20 mouse cellular contexts compared by ENCODE assay signal in the genomic region with DNA sequence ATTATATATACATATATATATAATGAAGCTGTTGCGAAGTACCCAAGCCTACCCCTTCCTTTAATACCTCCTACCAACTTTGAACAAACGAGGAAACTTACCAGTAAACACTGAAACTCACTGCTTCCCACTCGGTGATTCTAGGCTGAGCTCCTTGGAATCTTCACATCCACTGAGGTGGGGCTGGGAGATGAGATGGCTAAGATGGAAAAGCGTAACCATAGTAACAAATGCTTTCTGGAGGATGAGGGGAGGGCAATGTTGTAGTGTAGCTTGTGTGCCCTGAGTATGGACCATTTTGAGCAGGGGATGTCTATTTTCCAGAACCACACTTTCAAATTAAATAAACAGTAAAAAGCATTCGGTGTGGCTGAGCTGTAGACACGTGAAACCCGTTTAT.
DNase-seq lines count a peak whose midpoint lies in the region; ATAC-seq lines count a peak whose summit lies in the region.
"Had no signal": no experiment of that assay in that cellular context is flagged by ENCODE, and none has a peak within 500 bp of the region (broad histone marks: within the 10 kb centered on the region; RNA-seq: fewer than 3 reads in every experiment).

No protein-coding gene starts in this region.

- DNase-seq in midbrain, embryonic 10.5 days (ENCODE audit: low spot score), result no peak
- no peak for DNase-seq in thymus, postnatal 0 days (ENCODE audit: low spot score)
- DNase-seq in urinary bladder, postnatal 14 days (ENCODE audit: low spot score), result no peak
- DNase-seq: adrenal gland, postnatal 14 days; cerebellum, adult 9-10 months; gastrocnemius, postnatal 25 days; heart, adult 2 months; kidney, adult 18-20 months; left cerebral cortex, postnatal 4 days; lung, embryonic 14.5 days; thymus, postnatal 14 days had no signal

- no peak for ATAC-seq in hindbrain, embryonic 13.5 days (ENCODE audit: low FRiP score)
- ATAC-seq in hindbrain, embryonic 12.5 days (ENCODE audit: low FRiP score), result no peak
- peak; percentile 24 for ATAC-seq in midbrain, embryonic 15.5 days (replicated peaks)
- peak; percentile 53 for ATAC-seq in hindbrain, embryonic 16.5 days
- ATAC-seq: activated CD4-positive, CD25-positive, alpha-beta regulatory T cell, adult 4 months; inflammation-experienced regulatory T-cells, adult 6 months had no signal

- peak overlapping the region; percentile 84 for H3K27ac ChIP-seq in hindbrain, embryonic 13.5 days
- no peak overlapping the region for H3K27ac ChIP-seq in hindbrain, embryonic 12.5 days
- H3K27ac ChIP-seq in midbrain, embryonic 15.5 days, result no peak overlapping the region
- H3K27ac ChIP-seq in midbrain, embryonic 10.5 days (replicated peaks), result no peak overlapping the region
- H3K27ac ChIP-seq in hindbrain, embryonic 16.5 days (ENCODE audit: low read depth, low read length), result peak overlapping the region; percentile 48
- H3K27ac ChIP-seq: heart, adult 2 months; heart, embryonic 13.5 days; limb, embryonic 15.5 days; liver, embryonic 14.5 days had no signal

- H3K27me3 ChIP-seq in hindbrain, embryonic 13.5 days, result no peaks in the 10 kb centered on the region
- no peaks in the 10 kb centered on the region for H3K27me3 ChIP-seq in hindbrain, embryonic 12.5 days
- no peaks in the 10 kb centered on the region for H3K27me3 ChIP-seq in midbrain, embryonic 15.5 days (replicated peaks)
- H3K27me3 ChIP-seq in midbrain, embryonic 10.5 days (ENCODE audit: low read depth, poor library complexity, severe bottlenecking), result no peaks in the 10 kb centered on the region
- H3K27me3 ChIP-seq in hindbrain, embryonic 16.5 days (replicated peaks; ENCODE audit: control insufficient read depth, insufficient read depth, low read length), result no peaks in the 10 kb centered on the region
- H3K27me3 ChIP-seq: heart, embryonic 13.5 days; limb, embryonic 15.5 days had no signal

- peaks cover 38% of the 10 kb centered on the region for H3K4me1 ChIP-seq in hindbrain, embryonic 13.5 days (replicated peaks)
- H3K4me1 ChIP-seq in hindbrain, embryonic 12.5 days, result peaks cover 28% of the 10 kb centered on the region
- H3K4me1 ChIP-seq in midbrain, embryonic 15.5 days, result peaks cover 24% of the 10 kb centered on the region
- H3K4me1 ChIP-seq in midbrain, embryonic 10.5 days, result peaks cover 9% of the 10 kb centered on the region
- peaks cover 11% of the 10 kb centered on the region for H3K4me1 ChIP-seq in hindbrain, embryonic 16.5 days (ENCODE audit: control insufficient read depth, insufficient read depth, low read depth, low read length)
- H3K4me1 ChIP-seq: limb, embryonic 15.5 days had no signal

- H3K4me3 ChIP-seq in hindbrain, embryonic 13.5 days, result no peak overlapping the region
- no peak overlapping the region for H3K4me3 ChIP-seq in hindbrain, embryonic 12.5 days
- H3K4me3 ChIP-seq in midbrain, embryonic 15.5 days, result no peak overlapping the region
- H3K4me3 ChIP-seq in midbrain, embryonic 10.5 days, result no peak overlapping the region
- H3K4me3 ChIP-seq in hindbrain, embryonic 16.5 days (ENCODE audit: low read length), result no peak overlapping the region
- H3K4me3 ChIP-seq: heart, adult 2 months; heart, embryonic 13.5 days; limb, embryonic 15.5 days had no signal

- 76% methylated on average over 7 of the region's 7 CpGs for WGBS in hindbrain, embryonic 13.5 days
- 80% methylated on average over 7 of the region's 7 CpGs for WGBS in hindbrain, embryonic 12.5 days
- WGBS in midbrain, embryonic 15.5 days, result 69% methylated on average over 7 of the region's 7 CpGs
- WGBS in midbrain, embryonic 10.5 days, result 78% methylated on average over 7 of the region's 7 CpGs
- 65% methylated on average over 7 of the region's 7 CpGs for WGBS in hindbrain, embryonic 16.5 days

- H3K36me3 ChIP-seq in hindbrain, embryonic 13.5 days, result no peaks in the 10 kb centered on the region
- no peaks in the 10 kb centered on the region for H3K36me3 ChIP-seq in hindbrain, embryonic 12.5 days
- H3K36me3 ChIP-seq in midbrain, embryonic 15.5 days (replicated peaks), result no peaks in the 10 kb centered on the region
- H3K36me3 ChIP-seq in midbrain, embryonic 10.5 days, result no peaks in the 10 kb centered on the region
- no peaks in the 10 kb centered on the region for H3K36me3 ChIP-seq in hindbrain, embryonic 16.5 days (ENCODE audit: control insufficient read depth, insufficient read depth, low read length)
- H3K36me3 ChIP-seq: heart, embryonic 13.5 days; limb, embryonic 15.5 days had no signal

- no peaks in the 10 kb centered on the region for H3K9me3 ChIP-seq in hindbrain, embryonic 13.5 days
- H3K9me3 ChIP-seq in hindbrain, embryonic 12.5 days (replicated peaks), result no peaks in the 10 kb centered on the region
- H3K9me3 ChIP-seq in midbrain, embryonic 15.5 days, result no peaks in the 10 kb centered on the region
- H3K9me3 ChIP-seq in midbrain, embryonic 10.5 days (replicated peaks), result no peaks in the 10 kb centered on the region
- H3K9me3 ChIP-seq in hindbrain, embryonic 16.5 days (ENCODE audit: control insufficient read depth, low read length), result no peaks in the 10 kb centered on the region
- H3K9me3 ChIP-seq: heart, embryonic 13.5 days; limb, embryonic 15.5 days had no signal

- no peak overlapping the region for H3K4me2 ChIP-seq in hindbrain, embryonic 13.5 days
- H3K4me2 ChIP-seq in hindbrain, embryonic 12.5 days (replicated peaks), result no peak overlapping the region
- H3K4me2 ChIP-seq in midbrain, embryonic 15.5 days, result no peak overlapping the region
- no peak overlapping the region for H3K4me2 ChIP-seq in hindbrain, embryonic 16.5 days (ENCODE audit: low read length)
- H3K4me2 ChIP-seq: heart, embryonic 13.5 days; limb, embryonic 15.5 days; lung, embryonic 14.5 days had no signal

- no peak overlapping the region for H3K9ac ChIP-seq in hindbrain, embryonic 13.5 days
- no peak overlapping the region for H3K9ac ChIP-seq in hindbrain, embryonic 12.5 days
- H3K9ac ChIP-seq in midbrain, embryonic 15.5 days, result no peak overlapping the region
- H3K9ac ChIP-seq in hindbrain, embryonic 16.5 days (ENCODE audit: low read depth, low read length), result no peak overlapping the region
- H3K9ac ChIP-seq: heart, embryonic 13.5 days; limb, embryonic 15.5 days; liver, embryonic 14.5 days; lung, embryonic 14.5 days had no signal

Comparison
In these comparisons a context has a peak if more than half of its experiments do, and no peak if none do; other contexts are left out.
1. ATAC-seq: peak in midbrain, embryonic 15.5 days (single experiment) and hindbrain, embryonic 16.5 days (single experiment); none in hindbrain, embryonic 13.5 days (single experiment) and hindbrain, embryonic 12.5 days (single experiment).
2. H3K27ac ChIP-seq: peak in hindbrain, embryonic 13.5 days (single experiment) and hindbrain, embryonic 16.5 days (single experiment); none in hindbrain, embryonic 12.5 days (single experiment), midbrain, embryonic 15.5 days (single experiment) and midbrain, embryonic 10.5 days (single experiment).